Mouse (Mus musculus): ENCODE data around the gene Wdr95. TPM values are rescaled to one million over a fixed set of nuclear protein-coding genes. Genes with fewer than 3 reads are reported as not detected.

Gene Wdr95
- polyA plus RNA-seq, 1 experiment from 2014 or later, result not detected

- no peaks in the 10 kb centered on the region for H3K36me3 ChIP-seq (replicated peaks)
- 89% methylated on average over 8 of the region's 8 CpGs for WGBS
- no peaks in the 10 kb centered on the region for H3K9me3 ChIP-seq
- no peaks in the 10 kb centered on the region for H3K27me3 ChIP-seq (replicated peaks; ENCODE audit: low read depth, poor library complexity, severe bottlenecking)
- DNase-seq (ENCODE audit: low spot score), result no peak
- H3K4me3 ChIP-seq, result no peak overlapping the region
- no peak overlapping the region for H3K27ac ChIP-seq (replicated peaks)
- no peaks in the 10 kb centered on the region for H3K4me1 ChIP-seq
These were observed 25.9 kb downstream of the Wdr95 start for GRCm38 (mm10) chr5:149554397-149554796.

- Histone ChIP-seq H3K27ac (replicated peaks) (no peak overlapping the region), H3K27me3 (replicated peaks; ENCODE audit: low read depth, poor library complexity, severe bottlenecking) (no peaks in the 10 kb centered on the region), H3K4me1 (peaks cover 11% of the 10 kb centered on the region), H3K36me3 (replicated peaks) (no peaks in the 10 kb centered on the region), H3K9me3 (no peaks in the 10 kb centered on the region), H3K4me3 (no peak overlapping the region)
- no peak for DNase-seq (ENCODE audit: low spot score)
- WGBS, result 55% methylated on average over 11 of the region's 11 CpGs
These were observed 32.6 kb downstream of the Wdr95 start for GRCm38 (mm10) chr5:149560903-149561588.

- Histone ChIP-seq H3K27me3 (replicated peaks; ENCODE audit: low read depth, poor library complexity, severe bottlenecking) (no peaks in the 10 kb centered on the region), H3K4me1 (peaks cover 25% of the 10 kb centered on the region), H3K9me3 (no peaks in the 10 kb centered on the region), H3K4me3 (no peak overlapping the region), H3K36me3 (replicated peaks) (no peaks in the 10 kb centered on the region), H3K27ac (replicated peaks) (no peak overlapping the region)
- DNase-seq (ENCODE audit: low spot score), result no peak
- 55% methylated on average over 11 of the region's 11 CpGs for WGBS
These were observed 37.5 kb downstream of the Wdr95 start for GRCm38 (mm10) chr5:149566026-149566425.

- no peak for DNase-seq (ENCODE audit: low spot score)
- no peak overlapping the region for H3K4me3 ChIP-seq
- 82% methylated on average over 5 of the region's 5 CpGs for WGBS
- H3K36me3 ChIP-seq (replicated peaks), result no peaks in the 10 kb centered on the region
- no peaks in the 10 kb centered on the region for H3K9me3 ChIP-seq
- peaks cover 20% of the 10 kb centered on the region for H3K4me1 ChIP-seq
- no peak overlapping the region for H3K27ac ChIP-seq (replicated peaks)
- no peaks in the 10 kb centered on the region for H3K27me3 ChIP-seq (replicated peaks; ENCODE audit: low read depth, poor library complexity, severe bottlenecking)
These were observed 38.5 kb downstream of the Wdr95 start for GRCm38 (mm10) chr5:149566957-149567356.

- DNase-seq (ENCODE audit: low spot score), result no peak
- no peaks in the 10 kb centered on the region for H3K9me3 ChIP-seq
- WGBS, result 80% methylated on average over 13 of the region's 13 CpGs
- H3K36me3 ChIP-seq (replicated peaks), result no peaks in the 10 kb centered on the region
- H3K27me3 ChIP-seq (replicated peaks; ENCODE audit: low read depth, poor library complexity, severe bottlenecking), result no peaks in the 10 kb centered on the region
- H3K27ac ChIP-seq (replicated peaks), result no peak overlapping the region
- H3K4me3 ChIP-seq, result no peak overlapping the region
- H3K4me1 ChIP-seq, result peaks cover 20% of the 10 kb centered on the region
These were observed 40.5 kb downstream of the Wdr95 start for GRCm38 (mm10) chr5:149568993-149569392.

- Histone ChIP-seq H3K9me3 (no peaks in the 10 kb centered on the region), H3K27me3 (replicated peaks; ENCODE audit: low read depth, poor library complexity, severe bottlenecking) (peaks cover 5% of the 10 kb centered on the region; the same call in 1 of the 2 replicates), H3K4me1 (peaks cover 10% of the 10 kb centered on the region), H3K27ac (replicated peaks) (no peak overlapping the region), H3K36me3 (replicated peaks) (no peaks in the 10 kb centered on the region), H3K4me3 (no peak overlapping the region)
- 66% methylated on average over 10 of the region's 10 CpGs for WGBS
- DNase-seq (ENCODE audit: low spot score), result no peak
These were observed 48.5 kb downstream of the Wdr95 start for GRCm38 (mm10) chr5:149576977-149577376.

- 32% methylated on average over 10 of the region's 10 CpGs for WGBS
- Histone ChIP-seq H3K27ac (replicated peaks) (no peak overlapping the region), H3K4me1 (peaks cover 10% of the 10 kb centered on the region), H3K27me3 (replicated peaks; ENCODE audit: low read depth, poor library complexity, severe bottlenecking) (peaks cover 5% of the 10 kb centered on the region; the same call in 1 of the 2 replicates), H3K4me3 (no peak overlapping the region), H3K36me3 (replicated peaks) (no peaks in the 10 kb centered on the region), H3K9me3 (no peaks in the 10 kb centered on the region)
- no peak for DNase-seq (ENCODE audit: low spot score)
These were observed 49.0 kb downstream of the Wdr95 start for GRCm38 (mm10) chr5:149577449-149577848.

- Histone ChIP-seq H3K36me3 (replicated peaks) (no peaks in the 10 kb centered on the region), H3K4me3 (no peak overlapping the region), H3K9me3 (no peaks in the 10 kb centered on the region), H3K27me3 (replicated peaks; ENCODE audit: low read depth, poor library complexity, severe bottlenecking) (no peaks in the 10 kb centered on the region), H3K4me1 (peaks cover 2% of the 10 kb centered on the region), H3K27ac (replicated peaks) (no peak overlapping the region)
- WGBS, result 73% methylated on average over 5 of the region's 5 CpGs
- no peak for DNase-seq (ENCODE audit: low spot score)
These were observed 54.3 kb downstream of the Wdr95 start for GRCm38 (mm10) chr5:149582642-149583262.

- H3K27ac ChIP-seq (replicated peaks), result no peak overlapping the region
- no peak overlapping the region for H3K4me3 ChIP-seq
- no peaks in the 10 kb centered on the region for H3K9me3 ChIP-seq
- no peak for DNase-seq (ENCODE audit: low spot score)
- no peaks in the 10 kb centered on the region for H3K36me3 ChIP-seq (replicated peaks)
- peaks cover 1% of the 10 kb centered on the region; the same call in 1 of the 2 replicates for H3K4me1 ChIP-seq
- no peaks in the 10 kb centered on the region for H3K27me3 ChIP-seq (replicated peaks; ENCODE audit: low read depth, poor library complexity, severe bottlenecking)
- WGBS, result 30% methylated on average over 8 of the region's 8 CpGs
These were observed 55.0 kb downstream of the Wdr95 start for GRCm38 (mm10) chr5:149583507-149583906.

GRCm38 (mm10) chr5:149584154-149584655 lies 55.7 kb downstream of the Wdr95 start:
- Histone ChIP-seq H3K4me3 (no peak overlapping the region), H3K9me3 (no peaks in the 10 kb centered on the region), H3K36me3 (replicated peaks) (no peaks in the 10 kb centered on the region), H3K4me1 (peaks cover 8% of the 10 kb centered on the region; the same call in 1 of the 2 replicates), H3K27ac (replicated peaks) (no peak overlapping the region), H3K27me3 (replicated peaks; ENCODE audit: low read depth, poor library complexity, severe bottlenecking) (no peaks in the 10 kb centered on the region)
- WGBS, result 76% methylated on average over 8 of the region's 8 CpGs
- DNase-seq (ENCODE audit: low spot score), result no peak

GRCm38 (mm10) chr5:149585231-149585630 lies 56.8 kb downstream of the Wdr95 start:
- Histone ChIP-seq H3K36me3 (replicated peaks) (no peaks in the 10 kb centered on the region), H3K27me3 (replicated peaks; ENCODE audit: low read depth, poor library complexity, severe bottlenecking) (no peaks in the 10 kb centered on the region), H3K27ac (replicated peaks) (no peak overlapping the region), H3K9me3 (no peaks in the 10 kb centered on the region), H3K4me1 (peaks cover 9% of the 10 kb centered on the region; the same call in 1 of the 2 replicates), H3K4me3 (no peak overlapping the region)
- no peak for DNase-seq (ENCODE audit: low spot score)
- 88% methylated on average over 1 of the region's 1 CpGs for WGBS

- Histone ChIP-seq H3K27me3 (replicated peaks; ENCODE audit: low read depth, poor library complexity, severe bottlenecking) (no peaks in the 10 kb centered on the region), H3K4me3 (no peak overlapping the region)
- 57% methylated on average over 10 of the region's 10 CpGs for WGBS
These were observed 57.4 kb downstream of the Wdr95 start for GRCm38 (mm10) chr5:149585910-149586309.

More at GRCm38 (mm10) chr5:149585910-149586309, 57.4 kb downstream of the Wdr95 start:
- Histone ChIP-seq H3K36me3 (replicated peaks) (no peaks in the 10 kb centered on the region), H3K27ac (replicated peaks) (no peak overlapping the region), H3K9me3 (no peaks in the 10 kb centered on the region), H3K4me1 (peaks cover 9% of the 10 kb centered on the region; the same call in 1 of the 2 replicates)
- DNase-seq (ENCODE audit: low spot score), result no peak
